Mouse (Mus musculus) brain, embryonic 14.5 days (tissue): ENCODE measurements around the gene Anks1b.

Experiments
- CTCF ChIP-seq: fragments of 200-500 bp; IDR thresholded peaks from 2 replicates; pipeline ENCODE4 v1.5.1; 2012; ENCODE audit warnings: inconsistent platforms, mild to moderate bottlenecking, moderate library complexity, borderline replicate concordance; ENCODE audit not compliant: insufficient read depth, insufficient read length; ENCODE audit errors: extremely low read depth
- POLR2A ChIP-seq: fragments of 200-500 bp; IDR thresholded peaks from 2 replicates; pipeline ENCODE4 v1.6.1; 2012; ENCODE audit warnings: mild to moderate bottlenecking, inconsistent platforms, borderline replicate concordance; ENCODE audit not compliant: poor library complexity, insufficient read depth, insufficient read length, severe bottlenecking; ENCODE audit errors: extremely low read depth

DNA sequence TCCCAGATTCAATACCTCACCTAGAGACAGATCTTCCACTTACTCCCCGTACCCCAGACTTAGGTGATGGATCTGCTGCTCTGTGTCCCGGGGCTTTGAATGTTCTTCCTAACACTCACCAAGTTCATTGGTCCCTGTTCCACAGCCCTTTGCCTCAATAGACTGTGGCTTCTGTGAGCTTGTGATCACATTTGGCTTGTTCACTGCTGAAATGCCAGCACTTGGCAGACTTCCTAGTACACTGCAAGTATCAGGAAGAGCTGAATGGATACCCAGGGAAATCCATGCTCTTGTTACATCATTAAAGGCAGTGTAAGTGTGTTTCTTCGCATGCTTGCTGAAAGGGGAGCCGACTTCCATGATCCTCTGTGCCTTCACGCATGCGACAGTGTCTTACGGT lies 17.0 kb upstream of the Anks1b start:
- no peak for TF ChIP-seq CTCF
- TF ChIP-seq POLR2A: no peak
